Mouse (Mus musculus) CD4-positive, CD25-positive, alpha-beta regulatory T cell, adult 4 months (primary cell): Measurements from ENCODE around the gene Apoc4. TPM values are rescaled to one million over a fixed set of nuclear protein-coding genes. Genes with fewer than 3 reads are reported as not detected.
"Not testable (repeated sequence)": the region's sequence is repeated elsewhere in the genome, so short reads cannot be mapped to it uniquely, and the experiment has no call there.

Experiments
- ATAC-seq: one replicate; pipeline ENCODE4 v1.8.0; 2017
- polyA plus RNA-seq, 2 experiments: library from polyadenylated mRNA; unstranded; fragments of 100-300 nt; shearing (Covaris generic); gene quantifications; one replicate each; pipeline ENCODE4 v1.2.1; 2017

Apoc4 gene
- polyA plus RNA-seq, 2 experiments from 2014 or later, result 0.36 TPM; not detected in 1

DNA sequence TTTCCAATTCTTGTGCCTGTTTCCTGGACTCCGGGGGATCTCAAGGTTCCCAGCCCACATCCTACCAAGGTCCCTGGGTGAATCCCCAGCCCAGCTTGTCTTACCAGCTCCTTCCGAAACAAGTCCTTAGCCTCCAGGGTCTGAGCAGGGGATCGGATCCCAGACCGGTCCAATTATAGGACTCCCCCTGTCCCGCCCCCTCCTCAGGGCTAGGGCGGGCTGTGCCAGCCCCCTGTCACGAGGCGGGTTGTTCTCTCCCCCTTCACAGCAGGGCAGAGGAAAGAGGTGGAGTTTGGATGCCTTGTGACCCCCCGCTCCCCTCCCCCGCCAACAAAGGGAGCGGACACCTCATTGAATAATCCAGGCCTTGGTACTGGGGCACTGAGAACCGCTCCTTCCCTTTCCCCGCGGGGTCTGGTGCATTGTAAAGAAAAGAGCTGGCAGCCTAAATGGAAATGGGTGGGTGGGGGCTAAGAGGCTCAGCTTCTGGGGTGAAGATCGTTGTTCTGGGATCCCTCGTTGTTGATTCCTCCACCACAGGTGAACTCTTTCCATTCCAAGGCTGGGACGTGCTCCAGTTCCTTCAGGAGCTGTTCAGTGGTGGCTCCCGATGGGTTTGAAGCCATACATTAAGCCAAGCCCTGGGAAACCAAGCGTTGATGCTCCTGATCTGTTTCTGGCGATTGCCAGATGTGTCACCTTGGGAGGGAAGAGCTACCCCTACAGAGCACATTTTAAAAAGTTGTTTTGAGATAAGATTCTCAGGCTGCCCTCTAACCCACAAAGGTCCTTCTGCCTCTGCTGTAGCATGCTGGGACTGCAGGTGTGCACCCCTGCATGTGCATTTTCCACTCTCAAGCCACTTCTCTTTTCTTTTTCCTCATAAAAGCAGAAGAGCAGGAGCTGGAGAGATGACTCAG, 17.9 kb upstream of the Apoc4 start, which contains the start of gene Apoe:
TSS of gene Apoe (minus strand) at position 282 of the 920 bp plus-strand sequence.
- ATAC-seq, result no peak

DNA sequence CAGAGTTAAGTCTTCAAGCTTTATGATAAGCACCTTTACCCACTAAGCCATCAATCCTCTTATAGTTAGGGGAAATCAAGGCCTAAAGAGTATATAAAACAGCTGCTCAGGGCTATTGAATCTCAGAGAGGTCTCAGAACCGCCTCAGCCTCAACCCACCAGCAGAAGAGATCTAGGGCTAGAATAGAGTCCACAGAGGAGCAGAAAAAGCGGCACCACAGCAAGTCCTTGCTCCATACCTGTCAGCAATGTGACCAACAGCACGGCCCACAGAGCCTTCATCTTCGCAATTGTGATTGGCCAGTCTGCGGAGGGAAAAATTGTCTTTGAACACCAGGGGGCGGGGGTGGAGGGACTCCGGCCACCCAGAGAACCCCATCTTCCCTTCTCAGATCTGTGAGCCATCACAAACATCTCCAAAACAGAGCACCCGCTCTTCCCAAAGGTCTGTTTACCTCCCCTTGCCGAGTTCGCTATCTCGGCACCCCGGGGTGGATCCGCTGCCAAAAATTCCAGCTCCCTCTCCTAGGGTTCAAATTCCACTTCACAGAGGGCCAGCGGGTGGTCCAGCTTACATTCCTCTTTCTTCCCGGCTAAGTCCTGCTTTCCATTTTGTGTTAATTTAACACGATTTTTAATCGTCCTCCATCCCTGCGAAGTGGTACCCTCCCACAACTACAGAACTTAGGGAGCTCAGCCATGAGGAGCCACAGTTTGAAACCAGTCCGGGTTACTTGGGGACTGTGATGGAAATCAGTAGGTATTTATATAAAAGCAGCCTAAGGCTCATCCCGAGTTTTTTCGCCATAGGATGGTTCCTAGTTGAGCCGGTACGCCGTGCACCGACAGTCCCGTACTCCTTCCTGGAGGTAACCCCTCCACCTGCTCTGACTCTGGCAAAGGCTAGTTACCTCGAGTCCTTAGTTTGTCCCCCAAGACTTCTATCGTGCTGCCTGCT, 16.9 kb upstream of the Apoc4 start:
- ATAC-seq, result no peak

DNA sequence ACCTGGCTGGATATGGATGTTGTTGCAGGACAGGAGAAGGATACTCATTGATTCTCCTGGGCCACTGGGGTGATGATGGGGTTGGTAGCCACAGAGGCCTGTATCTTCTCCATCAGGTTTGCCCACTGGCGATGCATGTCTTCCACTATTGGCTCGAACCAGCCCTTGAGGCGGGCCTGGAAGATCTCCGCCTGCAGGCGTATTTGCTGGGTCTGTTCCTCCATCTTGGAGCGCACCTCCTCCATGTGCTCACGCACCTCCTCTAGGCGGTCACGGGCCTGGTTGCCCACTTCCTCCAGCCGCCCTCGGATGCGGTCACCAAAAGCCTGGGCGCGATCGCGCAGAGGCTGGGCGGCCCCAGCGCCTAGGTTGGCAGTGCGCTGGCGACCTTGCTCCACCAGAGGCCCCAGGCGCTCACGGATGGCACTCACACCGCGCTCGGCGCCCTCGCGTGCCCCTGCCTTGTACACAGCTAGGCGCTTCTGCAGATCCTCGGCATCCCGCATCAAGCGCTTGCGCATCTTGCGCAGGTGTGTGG, 15.1 kb upstream of the Apoc4 start:
- no peak for ATAC-seq

DNA sequence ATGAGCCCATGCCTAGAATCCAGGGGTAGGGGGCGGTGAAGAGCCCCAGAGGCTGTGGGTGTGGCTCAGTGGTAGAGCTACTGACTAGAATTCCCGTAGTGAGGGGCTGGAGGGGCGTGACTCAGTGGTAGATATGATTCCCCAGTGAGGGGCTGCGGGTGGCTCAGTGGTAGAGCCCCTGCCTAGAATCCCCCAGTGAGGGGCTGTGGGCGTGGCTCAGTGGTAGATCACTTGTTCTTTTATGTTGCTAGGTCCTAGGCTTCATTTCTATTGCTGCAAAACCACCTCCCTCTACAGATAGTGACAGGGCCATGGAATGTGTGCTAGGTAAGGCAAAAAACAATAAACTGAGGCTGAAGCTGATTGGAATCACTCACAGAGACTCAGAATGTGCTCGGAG, 14.6 kb upstream of the Apoc4 start:
- no peak for ATAC-seq

DNA sequence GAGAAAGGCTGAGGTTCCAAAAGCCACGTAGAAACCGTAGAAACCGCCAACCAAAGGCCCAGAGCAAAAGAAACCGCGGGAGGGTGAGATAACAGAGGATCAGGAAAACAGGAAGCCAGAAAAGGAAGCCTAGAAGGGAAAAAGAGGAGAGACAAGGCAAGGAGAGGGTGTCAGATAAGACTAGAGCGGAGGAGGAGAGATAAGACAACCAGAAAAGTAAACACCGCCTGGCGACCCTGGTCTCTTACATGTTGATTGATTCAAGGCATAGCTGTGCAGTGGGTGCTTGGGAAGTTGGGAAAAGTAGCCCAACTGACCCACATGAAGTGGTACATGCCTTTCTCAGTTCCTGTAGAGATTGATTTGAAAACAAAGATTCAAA, 13.9 kb upstream of the Apoc4 start:
- ATAC-seq, result no peak

DNA sequence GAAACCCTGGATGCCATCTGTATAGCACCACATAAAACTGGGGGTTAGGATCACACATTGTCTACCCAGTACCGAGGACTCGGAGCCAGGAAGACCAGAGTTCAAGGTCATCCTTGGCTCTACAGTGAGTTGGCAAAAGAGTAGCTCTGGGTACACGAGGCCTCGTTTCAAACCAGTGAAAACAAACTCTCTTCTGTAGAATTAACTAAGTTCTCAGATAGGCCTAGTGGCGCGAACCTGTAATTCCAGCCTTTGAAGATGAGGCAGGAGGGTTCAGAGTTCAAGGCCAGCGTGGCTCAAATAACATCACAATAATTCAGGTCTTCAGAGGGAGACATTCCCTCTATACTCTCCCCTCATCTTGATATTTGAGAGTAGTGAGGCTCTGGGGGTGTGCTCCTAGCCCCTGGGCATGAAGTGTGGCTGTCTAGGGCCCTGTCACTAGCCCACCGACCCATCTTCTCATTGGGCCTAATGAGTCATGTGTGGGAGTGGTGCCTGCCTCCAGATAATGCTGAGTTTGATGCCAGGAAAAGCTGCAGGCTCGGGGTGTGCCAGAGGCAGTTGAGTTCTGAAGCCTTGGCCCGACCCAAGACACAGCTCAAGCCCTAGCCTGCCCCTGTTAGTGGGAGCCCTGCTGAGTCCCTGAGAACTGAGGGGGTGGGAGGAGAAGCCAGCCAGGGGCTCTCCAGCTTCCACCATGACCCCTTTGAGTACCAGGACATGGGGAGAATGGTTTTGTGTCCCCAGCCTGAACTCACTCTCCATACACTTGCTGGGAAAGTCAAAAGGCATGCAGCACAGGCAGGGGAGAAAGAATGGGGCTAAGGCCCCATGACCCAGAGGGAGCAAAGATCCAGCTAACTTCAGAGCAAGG, 13.3 kb upstream of the Apoc4 start:
- no peak for ATAC-seq

DNA sequence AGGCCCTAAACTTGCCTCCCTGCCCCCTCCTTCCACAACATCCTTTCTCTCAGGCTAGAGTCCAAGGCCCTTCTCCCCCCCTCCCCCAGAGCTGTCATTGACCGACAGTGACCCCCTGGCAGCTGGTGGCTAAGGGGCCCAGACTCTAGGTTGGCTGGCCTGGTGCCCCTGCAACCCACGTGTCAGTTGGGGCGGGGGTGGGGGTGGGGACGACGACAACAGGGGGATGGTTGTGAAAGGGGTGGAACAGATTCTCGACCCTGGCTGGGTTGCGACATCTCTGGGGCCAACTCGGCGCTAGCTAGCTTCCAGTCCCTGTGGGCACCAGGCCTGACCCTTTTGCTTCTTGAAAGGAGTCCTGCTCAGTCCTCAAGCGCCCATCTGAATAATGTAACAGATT, 12.1 kb upstream of the Apoc4 start:
- no peak for ATAC-seq

DNA sequence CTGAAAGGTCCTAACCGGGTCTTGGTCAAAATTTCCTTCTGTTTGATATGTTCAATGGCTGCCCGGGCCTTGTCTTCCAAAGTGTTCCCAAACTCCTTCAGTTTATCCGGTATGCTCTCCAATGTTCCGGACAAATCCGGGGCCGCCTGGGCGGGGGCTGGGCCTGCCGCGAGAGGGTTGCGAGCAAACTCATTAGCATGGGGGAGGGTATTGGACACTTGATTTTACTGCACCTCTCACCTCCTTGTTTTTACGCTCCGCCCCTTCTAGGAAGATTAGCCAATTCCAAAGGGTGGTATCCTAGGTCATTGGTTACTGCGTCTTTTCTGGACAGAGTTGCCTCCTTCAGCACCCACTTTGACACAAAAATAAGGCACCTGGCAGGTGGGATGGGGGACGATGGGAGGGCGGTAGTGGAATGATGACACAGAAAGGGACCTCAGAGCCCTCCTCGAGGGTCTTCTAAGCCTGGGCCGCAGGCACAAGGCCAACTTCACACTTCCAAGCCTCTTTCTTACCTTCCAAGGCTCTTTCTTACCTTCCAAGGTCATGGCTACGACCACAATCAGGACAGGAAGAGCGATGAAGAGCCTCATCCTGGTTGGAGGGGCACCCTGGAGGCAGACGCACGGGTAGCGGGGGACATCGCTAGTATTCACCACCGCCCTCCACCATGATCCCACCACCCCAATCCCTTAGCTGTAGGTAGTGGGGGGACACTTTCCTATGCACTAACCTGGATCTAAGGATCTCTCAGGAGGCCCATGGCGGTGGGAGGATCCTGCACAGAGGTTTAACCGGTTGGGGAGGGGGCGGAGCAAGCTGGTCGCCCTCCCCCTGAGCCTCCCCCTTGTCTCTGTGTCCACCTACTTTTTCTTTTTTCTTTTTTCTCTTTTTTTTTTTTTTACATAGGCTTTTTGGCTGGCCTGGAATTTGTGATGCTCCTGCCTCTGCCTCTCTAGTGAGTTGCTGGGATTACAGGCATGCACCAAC, 10.9 kb upstream of the Apoc4 start, which contains the start of gene Apoc1:
TSS of gene Apoc1 (minus strand) at position 788 of the 993 bp plus-strand sequence.
- no peak for ATAC-seq

DNA sequence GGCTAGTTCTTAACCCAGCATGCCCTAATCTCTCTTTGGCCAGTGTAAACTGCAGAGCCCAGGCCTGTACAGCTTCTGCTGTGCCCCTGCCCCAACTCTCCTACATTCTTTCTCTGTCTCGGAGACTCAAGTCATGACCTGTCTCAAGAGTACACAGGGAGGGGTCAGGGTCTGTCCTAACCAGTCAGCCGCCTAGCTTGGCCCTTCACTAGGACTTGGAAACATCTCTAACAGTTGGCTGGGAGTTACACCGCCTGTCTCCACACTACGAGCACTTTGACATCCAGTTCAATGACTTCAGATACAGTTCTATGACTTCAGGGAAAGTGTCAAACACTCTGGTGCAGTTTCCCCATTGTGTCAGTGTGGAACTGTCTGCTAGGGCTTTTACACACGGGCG, 10.2 kb upstream of the Apoc4 start:
- no peak for ATAC-seq

DNA sequence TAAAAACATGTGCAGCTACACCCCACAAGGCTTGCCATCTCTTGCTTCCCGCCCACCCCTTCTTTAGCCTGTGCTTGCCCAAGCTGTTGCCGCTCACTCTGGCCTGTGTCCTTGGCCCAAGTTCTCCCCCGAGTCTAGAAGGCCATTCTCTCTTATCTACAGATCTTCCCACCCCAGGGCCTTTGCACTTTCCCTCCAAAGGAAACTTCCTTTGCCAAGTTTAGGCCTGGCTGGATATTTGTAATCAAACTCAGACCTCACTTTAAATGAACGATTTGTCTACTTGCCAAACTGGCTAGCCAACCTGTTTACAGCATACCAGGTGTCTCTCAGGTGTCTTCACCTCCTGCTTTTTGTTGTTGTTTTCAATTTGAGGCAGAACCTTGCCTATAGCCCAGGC, 9.6 kb upstream of the Apoc4 start:
- ATAC-seq, result no peak

DNA sequence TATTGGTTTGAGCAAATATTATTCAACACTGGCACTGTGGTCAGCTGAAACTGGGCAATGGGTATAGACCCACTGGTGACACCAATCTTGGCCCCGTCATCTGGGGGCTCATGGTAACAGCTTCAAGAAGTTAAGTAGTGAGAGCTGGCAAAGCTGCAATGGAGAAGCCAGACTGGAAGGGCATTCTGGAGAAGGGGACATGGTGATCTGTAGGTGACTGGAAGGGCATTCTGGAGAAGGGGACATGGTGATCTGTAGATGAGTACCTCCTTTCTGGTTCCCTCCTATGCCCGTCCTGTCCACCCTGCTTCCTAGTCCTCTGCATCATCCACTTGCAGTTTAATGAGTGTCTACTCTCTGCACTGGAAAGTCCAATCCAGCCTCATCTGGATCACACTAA, 7.3 kb upstream of the Apoc4 start:
- no peak for ATAC-seq

DNA sequence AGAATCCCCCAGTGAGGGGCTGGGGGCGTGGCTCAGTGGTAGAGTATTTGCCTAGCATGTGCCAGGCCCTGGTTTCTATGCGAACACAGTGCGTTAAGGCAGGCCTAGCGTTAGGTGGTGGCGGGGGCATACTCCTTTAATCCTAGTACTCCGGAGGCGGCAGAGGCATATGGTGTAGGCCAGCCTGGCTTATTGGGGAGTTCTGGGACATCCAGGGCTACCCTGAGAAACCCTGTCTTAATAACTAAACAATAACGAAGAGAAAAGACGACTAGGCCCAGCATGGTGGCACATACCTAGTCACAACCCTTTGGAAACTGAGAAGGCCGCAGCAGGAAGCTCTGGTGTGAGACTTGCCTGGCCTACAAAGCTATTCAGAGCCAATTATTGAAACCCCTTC, 6.8 kb upstream of the Apoc4 start:
- no peak for ATAC-seq

DNA sequence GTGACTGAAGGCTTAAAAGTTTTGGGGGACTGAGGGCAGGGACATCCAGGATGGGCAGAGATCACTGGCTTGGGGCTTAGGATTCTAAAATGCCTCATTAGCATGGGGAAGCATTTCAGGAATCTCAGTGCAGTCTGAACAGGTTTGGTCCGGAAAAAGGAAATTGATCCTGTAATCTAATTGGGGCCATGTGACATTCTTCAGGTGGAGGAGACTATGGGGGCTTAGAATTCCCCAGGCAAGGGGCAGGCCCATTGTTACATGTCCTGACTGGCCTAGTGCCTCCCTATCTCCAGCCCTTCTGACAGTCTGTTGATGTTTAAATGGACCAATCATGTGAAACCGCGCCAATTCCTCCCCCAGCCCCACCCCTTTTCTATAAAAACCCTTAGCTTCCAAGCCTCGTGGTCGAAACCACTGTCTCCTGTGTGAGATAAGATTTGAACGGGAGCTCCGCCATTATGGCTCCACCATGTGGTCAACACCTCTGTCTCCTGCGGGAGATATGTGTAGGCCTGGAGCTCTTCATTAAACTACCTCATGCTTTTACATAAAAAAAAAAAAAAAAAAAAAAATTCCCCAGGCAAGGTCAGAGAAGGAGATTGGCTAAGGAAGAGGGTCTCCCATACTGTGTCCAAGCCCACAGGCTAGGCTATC, 5.8 kb upstream of the Apoc4 start:
- ATAC-seq, result not testable (repeated sequence)

DNA sequence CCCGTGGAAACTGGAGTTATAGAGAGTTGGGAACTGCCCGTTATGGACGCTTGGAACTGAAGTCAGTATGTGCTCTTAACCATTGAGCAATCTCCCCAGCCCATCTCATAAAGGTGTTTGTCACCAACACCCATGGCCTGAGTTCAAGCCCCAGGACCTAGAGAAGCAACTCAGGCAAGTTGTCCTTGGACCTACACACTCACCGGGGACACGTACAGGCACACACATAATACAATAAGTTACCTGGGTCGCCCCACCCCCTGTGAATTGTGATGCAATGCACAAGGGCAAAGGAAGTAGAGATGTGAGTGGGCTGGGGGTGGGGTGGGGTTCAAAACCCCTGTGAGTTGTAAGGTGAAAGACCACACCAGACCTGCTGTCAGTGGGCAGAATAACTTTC, 5.2 kb upstream of the Apoc4 start:
- no peak for ATAC-seq

DNA sequence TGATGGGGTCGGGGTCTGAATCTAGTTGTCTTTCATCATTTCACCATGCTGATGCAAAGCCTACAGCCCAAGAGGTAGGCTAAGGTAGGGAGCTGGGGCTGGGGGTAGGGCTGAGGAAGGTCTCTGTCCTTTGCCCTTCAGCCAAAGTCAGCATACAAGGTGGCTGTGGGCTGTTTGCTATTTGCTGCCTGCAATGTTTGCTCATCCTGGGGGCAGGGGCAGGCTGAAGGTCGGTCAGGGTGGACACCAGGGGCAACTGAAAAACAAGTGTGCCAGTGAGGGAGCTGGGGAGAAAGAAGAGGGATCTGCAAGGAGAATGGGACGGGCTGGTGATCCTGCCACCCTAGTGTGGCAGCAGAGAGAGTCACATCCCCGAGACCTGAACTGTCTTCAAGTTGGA, 4.1 kb upstream of the Apoc4 start:
- no peak for ATAC-seq

DNA sequence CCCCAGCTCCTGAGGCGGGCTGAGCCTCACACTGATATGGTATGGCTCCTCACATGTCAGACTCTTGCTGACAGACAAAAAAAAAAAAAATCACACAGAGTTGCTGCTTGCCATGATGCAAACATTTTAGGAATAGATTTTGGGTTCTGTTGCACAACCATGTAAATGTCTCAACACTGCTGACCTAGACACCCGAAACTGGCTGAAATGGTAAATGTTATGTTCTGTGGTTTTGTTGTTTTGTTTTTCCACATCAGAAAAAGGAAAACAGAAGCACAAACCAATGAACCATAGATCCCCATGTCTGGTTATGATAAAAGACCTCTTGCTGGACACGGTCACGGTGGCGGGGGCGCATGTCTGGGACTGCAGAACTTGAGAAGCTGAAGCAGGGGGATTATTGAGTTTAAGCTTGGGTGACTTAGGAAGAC, 2.5 kb upstream of the Apoc4 start:
- no peak for ATAC-seq

DNA sequence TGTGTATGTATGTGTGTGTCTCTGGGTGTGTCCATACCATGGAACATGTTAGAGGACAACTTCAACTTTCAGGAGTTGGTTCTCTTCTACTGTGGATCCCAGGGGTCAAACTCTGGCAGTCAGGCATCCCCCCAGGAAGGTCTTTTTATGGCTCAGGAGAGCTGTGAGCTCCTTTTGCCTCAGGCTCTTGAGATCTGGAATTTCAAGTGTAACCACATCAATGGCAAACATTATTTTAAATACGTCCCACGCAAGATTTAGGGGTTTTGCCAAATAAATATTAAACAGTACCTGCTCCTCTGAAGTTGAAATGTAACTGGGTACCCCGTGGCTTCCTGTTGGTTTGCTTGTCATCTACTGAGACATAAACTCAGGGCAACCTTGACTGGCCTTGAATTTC, 1.7 kb upstream of the Apoc4 start:
- no peak for ATAC-seq

DNA sequence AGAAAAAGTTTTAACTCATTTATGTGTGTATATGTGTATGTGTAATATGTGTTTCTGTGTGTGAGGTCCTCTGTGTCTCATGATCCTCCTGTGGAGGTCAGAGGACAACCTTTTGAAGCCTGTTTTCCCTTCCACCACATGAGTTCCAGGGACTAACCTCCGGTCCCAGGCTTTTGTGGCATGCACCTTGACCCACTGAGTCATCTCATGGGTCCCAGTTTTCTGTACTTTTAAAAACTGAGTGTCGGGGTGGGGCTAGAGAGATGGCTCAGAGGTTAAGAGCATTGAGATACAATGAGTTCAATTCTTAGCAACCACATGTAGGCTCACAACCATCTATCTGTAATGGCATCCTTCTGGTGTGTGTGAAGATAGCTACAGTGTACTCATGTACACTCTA, 577 bp downstream of the Apoc4 start:
- no peak for ATAC-seq

DNA sequence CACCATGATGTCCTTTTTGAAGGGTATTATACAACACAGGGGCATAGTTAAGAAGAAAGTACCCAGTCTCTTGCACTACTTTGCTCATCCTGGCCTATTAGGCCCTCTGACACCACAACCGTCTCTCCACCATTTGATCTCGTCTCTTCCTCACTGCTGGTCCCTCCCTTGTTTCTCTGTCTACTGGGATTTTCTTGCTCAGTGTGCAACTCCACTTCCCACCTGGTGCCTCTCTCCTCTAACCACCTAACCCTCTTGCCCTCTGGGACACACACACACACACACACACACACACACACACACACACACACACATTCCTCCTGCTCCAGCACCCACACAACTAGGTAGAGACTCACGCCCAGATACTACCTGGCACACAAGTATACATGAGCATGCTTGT, 2.4 kb downstream of the Apoc4 start:
- ATAC-seq, result no peak

DNA sequence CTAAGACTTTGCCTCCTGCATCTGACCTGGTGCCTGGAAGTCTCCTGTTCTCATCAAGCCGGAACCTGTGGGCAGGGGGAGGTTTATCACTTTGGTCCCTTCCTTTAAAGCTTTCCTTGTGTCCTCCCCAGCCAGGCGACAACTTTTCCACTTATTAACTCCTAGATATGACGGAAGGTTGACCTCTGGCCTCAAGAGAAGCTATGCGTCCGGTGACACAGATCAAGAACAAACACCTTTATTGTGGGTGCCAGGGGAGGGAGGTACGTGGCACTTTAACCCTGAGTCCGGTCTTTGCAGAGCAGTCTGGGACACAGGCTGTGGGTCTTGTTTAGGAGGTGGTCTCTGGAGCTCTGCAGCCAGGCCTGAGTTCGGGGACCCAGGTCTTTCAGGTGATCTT, 3.4 kb downstream of the Apoc4 start, which contains the start of gene Apoc2:
TSS of gene Apoc2 (minus strand) at position 70 of the 400 bp plus-strand sequence.
- no peak for ATAC-seq
